Mouse (Mus musculus) CH12.LX (cell line): ENCODE data around the gene Galnt17. TPM values are rescaled to one million over a fixed set of nuclear protein-coding genes. Genes with fewer than 3 reads are reported as not detected.

Experiments
- DNase-seq: peaks from one replicate; pipeline ENCODE4 v3.0.0-alpha.2; 2013; ENCODE audit errors: extremely low read depth
- H3K27ac ChIP-seq: 2 replicates; pipeline ENCODE4 v1.5.1; 2012; ENCODE audit warnings: low read depth, mild to moderate bottlenecking, control low read depth, moderate library complexity; ENCODE audit not compliant: insufficient read depth
- H3K27me3 ChIP-seq: replicated peaks from 2 replicates; pipeline ENCODE3; 2012; ENCODE audit warnings: inconsistent platforms
- H3K36me3 ChIP-seq, 2 experiments: replicated peaks in 1 of 2; 2 replicates each; pipeline versions ENCODE3 to v1.6.1; 2012; ENCODE audit warnings: inconsistent platforms in 1 of 2, low read length in 1 of 2, mild to moderate bottlenecking in 1 of 2, mixed read lengths in 1 of 2, moderate library complexity in 1 of 2; ENCODE audit not compliant: control insufficient read depth in 1 of 2, insufficient read depth in 1 of 2
- H3K4me1 ChIP-seq, 2 experiments: 2 replicates each; pipeline ENCODE4 v1.6.1; 2012; ENCODE audit warnings: inconsistent platforms in 1 of 2, moderate library complexity in 1 of 2; ENCODE audit not compliant: insufficient read depth in 2 of 2, control insufficient read depth in 1 of 2
- H3K4me2 ChIP-seq: 2 replicates; pipeline ENCODE4 v1.6.1; 2012; ENCODE audit warnings: low read depth, mild to moderate bottlenecking, control low read depth; ENCODE audit not compliant: poor library complexity, insufficient read depth, severe bottlenecking
- H3K4me3 ChIP-seq, 3 experiments: fragments of 150-350 bp in 1 of 3; sonication (generic) in 1 of 3; replicated peaks in 1 of 3; 2 replicates each; pipeline versions ENCODE3 to v1.5.1; 2011 to 2012; ENCODE audit warnings: low read depth in 2 of 3, low read length in 2 of 3, mild to moderate bottlenecking in 2 of 3, moderate library complexity in 2 of 3, control low read depth in 1 of 3, improper control_type of control experiment in 1 of 3, inconsistent platforms in 1 of 3, mixed read lengths in 1 of 3; ENCODE audit not compliant: poor library complexity in 1 of 3
- H3K79me2 ChIP-seq: replicated peaks from 2 replicates; pipeline ENCODE4 v1.6.1; 2012; ENCODE audit warnings: mild to moderate bottlenecking, moderate library complexity; ENCODE audit not compliant: control insufficient read depth, poor library complexity, insufficient read depth, severe bottlenecking; ENCODE audit errors: extremely low read depth
- H3K9ac ChIP-seq: 2 replicates; pipeline ENCODE4 v1.6.1; 2012; ENCODE audit warnings: low read depth, mild to moderate bottlenecking, control low read depth, moderate library complexity; ENCODE audit not compliant: insufficient read depth
- H3K9me3 ChIP-seq: replicated peaks from 2 replicates; pipeline ENCODE3; 2012; ENCODE audit warnings: low read length, inconsistent platforms, mixed read lengths
- BHLHE40 ChIP-seq: IDR thresholded peaks from 2 replicates; pipeline ENCODE4 v1.6.1; 2011; ENCODE audit warnings: mild to moderate bottlenecking, low read depth, low read length, improper control_type of control experiment
- CTCF ChIP-seq, 2 experiments: IDR thresholded peaks in 1 of 2; conservative IDR thresholded peaks in 1 of 2; 2 replicates each; pipeline ENCODE4 v1.5.1; 2011 to 2012; ENCODE audit warnings: low read depth in 2 of 2, low read length in 2 of 2, improper control_type of control experiment in 1 of 2, inconsistent platforms in 1 of 2, mild to moderate bottlenecking in 1 of 2, moderate library complexity in 1 of 2
- E2F4 ChIP-seq: IDR thresholded peaks from 2 replicates; pipeline ENCODE4 v1.6.1; 2011; ENCODE audit warnings: low read depth, low read length, improper control_type of control experiment; ENCODE audit not compliant: insufficient replicate concordance
- EP300 ChIP-seq: IDR thresholded peaks from 2 replicates; pipeline ENCODE4 v1.6.1; 2011; ENCODE audit warnings: low read length, improper control_type of control experiment
- GABPA ChIP-seq: IDR thresholded peaks from 2 replicates; pipeline ENCODE4 v1.6.1; 2012; ENCODE audit warnings: low read depth, low read length, improper control_type of control experiment, inconsistent platforms; ENCODE audit not compliant: insufficient replicate concordance
- IRF4 ChIP-seq: IDR thresholded peaks from 2 replicates; pipeline ENCODE4 v1.6.1; 2014; ENCODE audit warnings: low read depth, mild to moderate bottlenecking, inconsistent platforms, low read length, improper control_type of control experiment
- KAT2A ChIP-seq: IDR thresholded peaks from 2 replicates; pipeline ENCODE4 v1.6.1; 2012; ENCODE audit warnings: low read length, improper control_type of control experiment, inconsistent platforms; ENCODE audit not compliant: insufficient replicate concordance
- MEF2A ChIP-seq: IDR thresholded peaks from 2 replicates; pipeline ENCODE4 v1.6.1; 2014; ENCODE audit warnings: low read depth, mild to moderate bottlenecking, inconsistent platforms, low read length, improper control_type of control experiment, borderline replicate concordance
- MXI1 ChIP-seq: IDR thresholded peaks from 2 replicates; pipeline ENCODE4 v1.6.1; 2011; ENCODE audit warnings: mild to moderate bottlenecking, low read depth, low read length, improper control_type of control experiment
- RAD21 ChIP-seq: IDR thresholded peaks from 2 replicates; pipeline ENCODE4 v1.6.1; 2011; ENCODE audit warnings: low read depth, mild to moderate bottlenecking, low read length, improper control_type of control experiment, moderate library complexity
- RCOR1 ChIP-seq: conservative IDR thresholded peaks from 2 replicates; pipeline ENCODE4 v1.6.1; 2012; ENCODE audit warnings: low read depth, mild to moderate bottlenecking, inconsistent platforms, low read length, improper control_type of control experiment
- SIN3A ChIP-seq: IDR thresholded peaks from 2 replicates; pipeline ENCODE4 v1.6.1; 2012; ENCODE audit warnings: low read length, improper control_type of control experiment, inconsistent platforms
- TBP ChIP-seq: conservative IDR thresholded peaks from 2 replicates; pipeline ENCODE4 v1.6.1; 2011; ENCODE audit warnings: low read depth, low read length, improper control_type of control experiment
- USF1 ChIP-seq: IDR thresholded peaks from 2 replicates; pipeline ENCODE4 v1.6.1; 2014; ENCODE audit warnings: low read depth, mild to moderate bottlenecking, inconsistent platforms, low read length, improper control_type of control experiment
- ZNF384 ChIP-seq: IDR thresholded peaks from 2 replicates; pipeline ENCODE4 v1.6.1; 2012; ENCODE audit warnings: low read depth, low read length, improper control_type of control experiment, inconsistent platforms
- dilution Hi-C: fragments of 300-500 bp; cut with MboI; formaldehyde crosslinking; loops from 2 replicates; pipeline ENCODE4 v1.14.3; 2020; ENCODE audit warnings: low sequenced_read_pairs; ENCODE audit not compliant: extremely low pct_unique_long_range_greater_than_20kb, extremely low pct_ligation_motif_present
- in situ Hi-C: fragments of 300-500 bp; cut with MboI; formaldehyde crosslinking; loops from 3 replicates; pipeline ENCODE4 v1.14.3; 2019; ENCODE audit warnings: low sequenced_read_pairs, low pct_ligation_motif_present, low pct_unique_long_range_greater_than_20kb, mixed read lengths
- polyA plus RNA-seq: library from polyadenylated mRNA; unstranded; fragments of >175 nt; gene quantifications from 2 replicates; pipeline ENCODE4 v1.2.1, GENCODE M21; 2012; ENCODE audit warnings: low read depth; ENCODE audit not compliant: insufficient read length
- total RNA-seq, 2 experiments: library from RNA; depleted of rRNA; stranded (reverse); fragments of 300-350 nt in 1 of 2; fragments of >200 nt in 1 of 2; gene quantifications; 2 replicates each; pipeline ENCODE4 v1.2.3; 2012 to 2014

Galnt17 gene
- total and polyA plus RNA-seq, 3 experiments = 0.09 TPM; not detected in 2

- Histone ChIP-seq H3K9me3 (peaks cover 54% of the 10 kb centered on the region), H3K36me3 (no peaks in the 10 kb centered on the region), H3K4me2 (no peak overlapping the region), H3K4me3 (no peak overlapping the region), H3K27me3 (no peaks in the 10 kb centered on the region), H3K27ac (no peak overlapping the region), H3K9ac (no peak overlapping the region), H3K4me1 (no peaks in the 10 kb centered on the region), H3K79me2 (no peaks in the 10 kb centered on the region)
- DNase-seq = no peak
- dilution Hi-C loops = no loop called here
- TF ChIP-seq IRF4 (no peak), RCOR1 (no peak), GABPA (no peak), MEF2A (no peak), SIN3A (no peak), USF1 (no peak), CTCF (conservative IDR thresholded peaks at IDR 0.05 in 1 of 2, IDR thresholded peaks at IDR 0.05 in 1 of 2; ENCODE audit: low read depth in 2 of 2, low read length in 2 of 2) (no peak), MXI1 (no peak)
- in situ Hi-C loops = no loop called here
Measured at GRCm38 (mm10) chr5:131043130-131043529, 265.2 kb downstream of the Galnt17 start.

GRCm38 (mm10) chr5:131040441-131040840 lies 267.9 kb downstream of the Galnt17 start:
- Histone ChIP-seq H3K4me2 (no peak overlapping the region), H3K79me2 (no peaks in the 10 kb centered on the region), H3K9me3 (peaks cover 53% of the 10 kb centered on the region), H3K27me3 (no peaks in the 10 kb centered on the region), H3K36me3 (no peaks in the 10 kb centered on the region), H3K4me1 (no peaks in the 10 kb centered on the region)
- in situ Hi-C loops = no loop called here
- TF ChIP-seq SIN3A (no peak), TBP (no peak), E2F4 (no peak), RAD21 (no peak), BHLHE40 (no peak), MEF2A (no peak), CTCF (conservative IDR thresholded peaks at IDR 0.05 in 1 of 2, IDR thresholded peaks at IDR 0.05 in 1 of 2; ENCODE audit: low read depth in 2 of 2, low read length in 2 of 2) (no peak), ZNF384 (no peak), KAT2A (no peak), USF1 (no peak), EP300 (no peak), RCOR1 (no peak)
- TF ChIP-seq, all 38 proteins: peak for 0
- dilution Hi-C loops = no loop called here
- Histone ChIP-seq H3K4me3 (no peak overlapping the region), H3K27ac (no peak overlapping the region), H3K9ac (no peak overlapping the region)
- no peak for DNase-seq
